Mouse (Mus musculus) activated CD4-positive, CD25-positive, alpha-beta regulatory T cell, adult 4 months (primary cell): ENCODE data around the gene Limch1. TPM values are rescaled to one million over a fixed set of nuclear protein-coding genes. Genes with fewer than 3 reads are reported as not detected.

Experiments used
- ATAC-seq: one replicate; pipeline ENCODE4 v1.8.0; 2017
- polyA plus RNA-seq, 2 experiments: library from polyadenylated mRNA; unstranded; fragments of 100-300 nt; shearing (Covaris generic); gene quantifications; one replicate each; pipeline ENCODE4 v1.2.1; 2017

Gene Limch1
- polyA plus RNA-seq, 2 experiments from 2014 or later, result 0.16 TPM; not detected in 1

GRCm38 (mm10) chr5:66786621-66787061, 41.0 kb downstream of the Limch1 start:
- no peak for ATAC-seq

GRCm38 (mm10) chr5:66789041-66789440, 43.4 kb downstream of the Limch1 start:
- ATAC-seq, result no peak

DNA sequence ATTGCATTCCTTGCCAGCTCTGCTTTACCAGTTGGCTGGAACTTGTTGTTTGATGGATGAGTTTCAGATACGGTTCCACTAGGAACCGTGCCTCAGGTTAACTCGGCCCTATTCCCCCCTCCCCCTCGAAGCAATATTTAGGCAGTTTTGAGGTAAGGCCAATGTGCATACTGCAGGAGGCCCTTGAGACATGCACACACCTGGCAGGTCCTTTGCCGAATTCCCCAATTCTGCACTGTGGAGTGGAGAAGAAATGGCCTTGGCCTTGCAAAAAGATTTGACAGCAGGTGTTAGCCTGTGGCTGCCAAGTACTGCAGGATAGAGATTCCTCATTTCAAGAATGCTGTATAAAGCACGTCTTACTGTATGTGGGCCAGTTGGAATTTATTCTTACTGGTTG, 45.5 kb downstream of the Limch1 start:
- no peak for ATAC-seq

GRCm38 (mm10) chr5:66793251-66793650, 47.6 kb downstream of the Limch1 start:
- no peak for ATAC-seq

GRCm38 (mm10) chr5:66797326-66797725, 51.7 kb downstream of the Limch1 start:
- ATAC-seq, result no peak

DNA sequence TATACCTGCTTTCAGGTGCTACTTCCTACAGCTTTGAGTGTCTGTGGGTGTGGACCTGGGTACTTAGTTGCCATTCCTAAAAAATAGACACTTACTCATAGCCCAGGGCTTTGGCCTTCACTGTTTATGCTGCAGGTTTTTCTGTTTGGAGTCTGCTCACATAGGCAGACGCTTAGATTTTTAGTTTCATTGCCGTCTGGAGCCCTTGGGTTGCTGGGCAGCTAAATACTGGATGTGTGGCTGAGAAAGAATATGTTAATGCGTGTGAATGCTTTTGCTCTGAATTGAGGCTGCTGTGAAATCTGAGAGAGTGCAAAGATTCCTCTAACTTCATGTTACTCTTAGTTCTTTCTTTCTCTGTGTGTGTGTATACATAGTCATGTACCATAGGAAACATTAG, 52.5 kb downstream of the Limch1 start:
- ATAC-seq, result no peak

DNA sequence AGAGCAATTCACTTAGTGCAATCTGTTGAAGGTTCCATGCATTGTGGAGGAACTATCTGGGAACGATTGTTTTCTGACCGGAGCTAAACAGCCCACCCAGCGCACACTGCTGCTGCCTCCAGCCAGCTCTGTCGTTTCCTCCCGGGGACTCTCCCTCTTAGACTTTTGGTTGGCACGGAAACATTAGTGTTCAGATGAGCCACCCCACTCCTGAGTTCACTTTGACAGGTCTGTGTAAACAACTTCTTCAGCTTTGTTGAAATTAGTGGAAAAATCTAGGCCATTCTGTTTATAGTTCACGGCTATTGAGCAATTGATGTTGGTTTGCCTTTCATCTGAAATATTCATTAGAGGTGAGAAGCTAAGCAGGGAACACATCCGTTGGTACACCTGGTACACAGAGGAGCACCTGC, 53.0 kb downstream of the Limch1 start:
- ATAC-seq, result no peak

DNA sequence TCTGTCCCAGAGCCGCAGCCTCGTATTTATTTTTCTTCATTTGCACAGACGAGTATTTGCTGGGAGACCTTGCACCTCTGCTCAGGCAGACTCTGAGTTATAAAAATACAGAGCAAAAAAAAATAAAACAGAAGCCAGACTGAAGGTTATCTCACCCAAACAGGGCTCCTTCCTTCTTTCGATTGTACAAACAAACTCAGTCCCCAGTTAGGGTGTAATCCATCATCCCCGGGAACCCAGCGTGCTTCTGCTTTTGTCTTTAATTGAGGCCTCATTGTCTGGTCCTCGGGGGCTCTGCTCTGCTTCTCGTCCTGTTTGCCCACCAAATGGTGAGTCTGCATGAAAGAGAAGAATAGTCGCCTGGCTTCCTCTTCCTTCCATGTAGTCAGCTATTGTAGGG, 54.6 kb downstream of the Limch1 start:
- ATAC-seq, result no peak

GRCm38 (mm10) chr5:66800977-66801376, 55.4 kb downstream of the Limch1 start:
- no peak for ATAC-seq

DNA sequence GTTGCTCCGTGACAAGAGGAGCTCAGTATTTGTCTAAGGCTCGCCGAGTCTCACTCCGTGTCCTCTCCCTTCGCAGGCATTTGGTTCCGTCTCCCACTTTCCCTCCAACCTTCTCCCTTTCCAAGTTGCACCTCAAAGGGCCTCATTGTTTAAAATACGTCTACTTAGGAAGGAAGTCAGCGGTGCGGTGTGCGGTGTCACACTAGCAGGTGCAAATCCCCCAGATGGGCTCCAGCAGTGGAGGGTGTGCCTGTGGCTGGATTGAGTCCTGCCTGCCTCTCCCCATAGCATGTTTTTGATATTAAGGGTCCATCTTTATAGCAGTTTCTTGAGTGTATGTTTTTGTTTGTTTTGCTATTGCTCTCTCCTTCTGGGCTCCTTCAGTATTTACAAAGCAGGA, 56.6 kb downstream of the Limch1 start:
- ATAC-seq, result no peak

DNA sequence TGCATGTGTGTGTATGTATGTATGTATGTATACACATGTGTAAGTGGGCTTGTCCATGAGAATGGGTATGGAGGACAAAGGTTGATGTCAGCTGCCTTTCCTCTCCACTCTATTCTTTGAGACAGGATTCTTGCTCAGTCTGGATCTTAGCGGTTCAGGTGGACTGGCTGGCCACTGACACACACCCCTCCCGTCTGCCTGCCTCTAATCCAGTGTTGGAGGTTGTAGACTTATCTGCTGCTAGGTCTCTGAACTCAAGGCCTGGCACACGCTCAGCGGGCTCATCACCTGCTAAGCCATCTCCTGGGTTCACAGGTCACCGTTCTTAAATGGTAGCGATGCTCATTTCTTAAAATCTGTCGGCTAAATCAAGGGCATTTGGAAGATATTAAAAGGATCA, 60.7 kb downstream of the Limch1 start:
- ATAC-seq, result no peak

DNA sequence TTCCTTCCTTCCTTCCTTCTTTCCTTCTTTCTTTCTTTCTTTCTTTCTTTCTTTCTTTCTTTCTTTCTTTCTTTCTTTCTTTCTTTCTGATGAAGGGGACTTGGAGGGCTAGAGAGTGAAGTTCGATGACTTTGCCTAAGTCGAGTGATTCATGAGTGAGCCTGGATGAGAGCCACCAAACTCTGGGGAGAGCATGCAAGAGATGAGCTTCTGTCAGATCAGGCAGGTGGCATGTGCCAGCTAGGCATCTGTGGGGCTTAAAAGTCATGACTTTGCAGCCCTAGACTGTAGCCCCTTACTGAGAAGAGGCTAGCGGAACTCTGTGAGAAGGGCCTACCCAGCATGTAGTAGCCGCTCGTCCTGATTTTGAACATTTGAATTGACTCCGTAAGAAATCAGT, 62.1 kb downstream of the Limch1 start:
- ATAC-seq, result no peak

DNA sequence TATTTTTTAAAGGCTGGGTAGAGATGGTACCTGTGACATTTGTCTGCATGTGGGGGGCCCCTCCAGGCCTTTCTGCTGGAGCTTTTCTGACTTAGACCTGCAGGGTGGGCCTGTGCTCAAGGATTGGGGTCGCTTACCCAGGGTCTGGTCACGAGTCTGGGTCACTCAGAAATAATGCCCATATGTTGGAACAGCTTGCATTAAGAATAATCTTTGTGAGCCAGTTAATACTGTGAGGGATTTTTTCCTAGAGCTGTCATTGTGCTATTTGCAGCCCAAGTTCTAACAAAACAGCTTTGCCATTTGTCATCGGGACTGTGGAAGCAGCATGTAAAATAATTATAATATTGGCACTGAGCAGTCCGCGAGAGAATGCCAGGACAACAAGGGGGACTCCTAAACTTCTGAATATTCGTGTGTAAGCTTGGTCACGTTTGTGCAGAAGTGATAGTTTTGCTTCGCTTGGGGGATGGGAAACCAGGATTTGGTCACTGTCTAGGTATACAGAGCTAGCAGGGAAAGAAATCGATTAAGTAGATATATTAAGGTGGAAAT, 63.5 kb downstream of the Limch1 start:
- ATAC-seq, result no peak

DNA sequence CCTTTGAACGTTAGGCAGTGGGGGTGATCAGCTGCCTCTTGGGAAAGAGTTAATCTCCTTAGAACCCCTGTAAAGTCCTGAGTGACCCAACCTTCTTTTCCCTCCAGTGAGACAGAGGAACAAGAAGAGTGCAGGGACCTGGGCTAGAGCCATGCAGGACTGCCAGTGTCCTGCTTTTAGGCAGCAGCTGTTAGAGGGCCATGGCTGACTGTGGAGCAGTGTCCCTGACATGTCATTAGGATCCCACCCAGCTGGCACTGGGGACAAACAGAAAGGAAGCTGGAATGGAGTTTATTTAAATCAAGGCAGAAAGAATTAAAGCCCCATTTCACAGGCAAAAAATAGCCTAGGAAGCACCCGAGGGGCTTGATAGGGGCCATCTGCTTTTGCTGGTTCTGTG, 64.8 kb downstream of the Limch1 start:
- no peak for ATAC-seq

DNA sequence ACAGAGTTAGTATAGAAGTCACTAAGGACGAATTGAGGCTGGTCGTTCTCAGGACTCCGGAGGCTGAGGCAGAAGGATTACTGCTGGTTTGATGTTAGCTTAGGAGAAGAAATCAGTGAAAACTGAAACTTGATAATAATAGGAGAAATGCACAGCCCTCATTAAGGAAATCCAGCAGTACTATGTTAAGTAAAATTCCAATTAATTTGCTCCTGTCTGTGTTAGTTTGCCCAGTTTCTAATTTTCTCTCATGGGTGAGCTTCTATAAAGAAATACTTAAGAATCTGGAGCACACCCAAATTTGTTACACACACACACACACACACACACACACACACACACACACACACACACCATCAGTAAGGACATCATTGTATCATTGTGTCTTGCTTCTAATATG, 69.0 kb downstream of the Limch1 start:
- ATAC-seq, result no peak

- ATAC-seq, result no peak
These were observed 70.2 kb downstream of the Limch1 start for GRCm38 (mm10) chr5:66815877-66816276.

DNA sequence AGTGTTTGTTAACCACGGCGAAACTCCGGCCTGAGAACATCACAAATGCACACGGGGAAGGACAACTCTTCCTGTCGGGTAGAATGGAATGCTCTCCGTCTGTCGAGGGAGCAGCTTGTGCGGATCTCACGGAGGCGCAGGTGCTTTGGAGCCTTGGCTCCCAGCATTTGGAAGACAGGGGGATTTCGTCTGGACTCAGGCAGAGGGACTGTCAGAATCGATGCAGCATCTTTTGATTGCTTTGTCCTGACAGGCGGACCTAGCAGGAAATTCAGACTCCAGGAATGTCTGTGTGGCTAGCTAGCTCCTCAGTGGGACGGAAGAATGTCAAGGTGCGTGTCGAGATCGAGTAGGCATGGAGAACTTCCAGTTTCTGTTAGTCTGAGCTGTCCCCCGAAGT, 71.1 kb downstream of the Limch1 start:
- ATAC-seq, result no peak

- ATAC-seq, result no peak
These were observed 71.7 kb downstream of the Limch1 start for GRCm38 (mm10) chr5:66817184-66817956.

- ATAC-seq, result no peak
These were observed 77.0 kb downstream of the Limch1 start for GRCm38 (mm10) chr5:66822500-66823205.

- no peak for ATAC-seq
These were observed 80.0 kb downstream of the Limch1 start for GRCm38 (mm10) chr5:66825586-66825985.

DNA sequence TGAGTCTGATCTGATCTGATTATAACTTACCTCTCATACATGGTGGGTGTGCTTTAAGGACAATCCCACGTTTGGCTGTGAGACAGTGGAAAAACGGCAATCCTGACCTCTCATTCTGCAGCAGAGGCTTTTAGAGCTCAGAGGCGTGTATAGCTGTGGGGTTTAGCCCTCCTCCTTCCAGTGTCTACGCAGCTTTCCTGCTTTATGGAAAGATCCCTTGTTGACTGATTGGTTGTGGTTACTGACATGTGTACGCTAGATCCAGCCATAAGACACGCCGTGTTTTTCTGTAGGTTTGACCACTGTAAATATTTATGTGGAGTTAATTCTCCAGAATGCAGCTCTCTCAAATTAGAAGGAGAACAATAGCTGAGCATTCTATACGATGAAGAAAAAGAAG, 81.2 kb downstream of the Limch1 start:
- ATAC-seq, result no peak

DNA sequence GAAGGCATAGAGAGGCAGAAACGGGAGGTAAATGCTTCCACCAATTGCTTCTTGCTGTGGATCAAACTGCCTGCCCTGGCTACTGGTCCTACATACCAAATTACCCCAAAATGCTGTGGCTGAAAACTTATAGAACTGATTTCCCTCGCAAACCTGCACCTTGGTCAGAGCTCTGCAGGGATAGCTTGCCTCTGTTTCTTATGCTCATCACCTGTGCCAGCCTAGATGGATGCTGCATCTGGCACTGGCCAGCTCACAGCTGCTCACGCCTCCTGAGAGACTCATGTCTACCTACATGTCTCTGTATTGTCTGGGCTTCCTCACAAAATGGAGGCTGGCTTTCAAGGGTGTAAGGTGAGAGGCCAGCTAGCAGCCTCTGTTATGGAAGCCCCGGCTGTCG, 83.9 kb downstream of the Limch1 start:
- no peak for ATAC-seq

DNA sequence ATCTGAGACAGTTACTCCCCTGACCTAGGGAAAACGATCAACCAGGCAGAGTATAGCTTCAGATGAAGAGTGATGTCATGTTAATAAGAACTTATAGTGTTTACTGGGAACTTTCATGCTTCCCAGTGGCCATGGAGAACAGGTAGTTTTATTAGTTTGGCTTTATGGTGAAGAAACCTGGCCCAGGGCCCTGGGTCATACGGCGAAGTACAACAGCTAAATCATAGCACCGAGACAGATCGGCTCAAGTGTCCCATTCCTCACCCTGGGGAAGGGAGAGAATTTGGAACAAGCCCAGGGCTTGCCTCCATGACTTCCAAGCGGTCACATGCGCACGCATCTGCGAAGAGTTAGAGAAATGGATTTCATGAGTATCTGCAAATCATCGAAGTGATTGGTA, 84.6 kb downstream of the Limch1 start:
- ATAC-seq, result no peak

GRCm38 (mm10) chr5:66834756-66835155, 89.1 kb downstream of the Limch1 start:
- ATAC-seq, result no peak
